Mouse (Mus musculus): ENCODE results near the gene Dgke. TPM values are rescaled to one million over a fixed set of nuclear protein-coding genes. Genes with fewer than 3 reads are reported as not detected.
"Not testable (repeated sequence)": the region's sequence is repeated elsewhere in the genome, so short reads cannot be mapped to it uniquely, and the experiment has no call there.

The Dgke gene
- polyA plus RNA-seq, 1 experiment from 2014 or later, result 0.68 TPM

DNA sequence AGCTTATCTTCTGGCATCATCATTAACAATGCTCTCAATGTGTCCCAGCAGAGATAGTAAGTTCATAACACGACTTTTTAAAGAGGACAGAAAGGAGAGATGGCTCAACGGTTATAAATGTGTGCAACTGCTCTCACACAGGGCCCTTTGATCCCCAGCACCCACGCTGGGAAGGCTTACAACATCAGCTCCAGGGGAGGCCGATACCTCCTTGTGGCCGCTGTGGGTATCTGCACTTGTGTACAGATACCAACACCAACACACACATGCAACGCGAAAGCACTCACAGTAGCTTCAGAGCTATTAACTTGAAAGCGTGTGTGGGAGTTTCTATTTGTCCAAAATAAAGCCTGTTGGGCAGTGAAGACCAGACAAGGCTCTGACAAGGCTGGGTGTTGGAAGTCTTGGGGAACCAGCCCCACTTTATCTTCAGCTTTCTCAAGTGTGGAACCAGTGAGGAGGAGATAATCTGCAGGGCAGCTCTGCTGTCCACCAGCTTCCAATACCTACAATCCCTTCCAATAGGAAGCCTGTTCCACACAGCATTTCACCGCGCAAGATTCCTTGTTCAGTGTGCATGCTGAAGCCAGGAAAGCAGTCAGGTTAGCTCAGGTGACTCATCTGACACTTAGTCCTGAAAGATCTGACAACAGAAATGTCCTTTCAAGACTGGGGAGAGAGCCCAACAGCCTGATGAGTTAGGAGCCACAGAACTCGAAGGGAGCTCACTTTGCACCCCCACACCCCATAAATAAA, 8.0 kb downstream of the Dgke start:
- Histone ChIP-seq H3K27me3 (ENCODE audit: control insufficient read depth, insufficient read depth, low read depth, low read length) (no peaks in the 10 kb centered on the region), H3K27ac (ENCODE audit: low read length) (no peak overlapping the region), H3K9me3 (replicated peaks; ENCODE audit: control insufficient read depth, low read length) (no peaks in the 10 kb centered on the region), H3K4me1 (ENCODE audit: control insufficient read depth, low read depth, low read length) (peaks cover 19% of the 10 kb centered on the region), H3K9ac (ENCODE audit: low read depth, low read length) (no peak overlapping the region), H3K4me3 (ENCODE audit: low read depth, low read length) (no peak overlapping the region), H3K36me3 (ENCODE audit: control insufficient read depth, insufficient read depth) (no peaks in the 10 kb centered on the region), H3K4me2 (ENCODE audit: low read depth, low read length) (no peak overlapping the region)
- no peak for ATAC-seq (ENCODE audit: low read depth)
- WGBS (ENCODE audit: insufficient replicate concordance), result 64% methylated on average over 11 of the region's 11 CpGs

DNA sequence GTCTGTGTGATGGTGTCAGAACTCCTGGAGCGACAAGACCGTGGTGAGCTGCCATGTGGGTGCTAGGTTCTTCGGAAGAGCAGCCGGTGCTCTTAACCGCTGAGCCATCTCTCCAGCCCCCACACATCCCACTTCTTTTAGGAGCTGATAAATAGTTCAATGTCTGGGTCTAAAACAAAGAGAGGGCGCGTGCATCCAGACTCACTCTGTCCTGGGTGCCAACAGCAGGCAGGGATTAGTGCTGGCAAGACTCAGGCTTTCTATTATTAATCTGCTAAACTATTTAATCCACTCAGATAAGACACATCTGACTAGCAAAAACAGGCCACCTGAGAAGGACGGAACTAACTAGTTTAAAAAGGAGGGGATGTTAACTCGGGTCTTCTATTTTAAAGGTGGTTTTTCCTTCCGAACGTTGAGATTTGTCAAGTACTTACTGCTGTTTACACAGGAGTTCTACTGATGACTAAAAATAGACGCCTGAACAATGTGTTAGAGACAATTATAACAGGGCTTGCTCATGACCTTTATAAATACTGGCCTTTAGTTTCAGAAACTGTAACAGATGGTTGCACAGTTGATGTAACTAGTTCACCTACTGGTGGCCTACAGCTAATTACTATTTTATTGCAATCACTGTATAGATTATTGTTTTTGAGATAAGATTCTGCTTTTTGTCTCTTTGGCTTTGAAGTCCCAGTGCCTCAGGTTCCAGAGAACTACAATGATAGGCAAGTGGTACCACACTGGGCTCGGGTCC, 10.5 kb downstream of the Dgke start:
- no peak overlapping the region for H3K27ac ChIP-seq (ENCODE audit: low read length)
- peaks cover 19% of the 10 kb centered on the region for H3K4me1 ChIP-seq (ENCODE audit: control insufficient read depth, low read depth, low read length)
- ATAC-seq (ENCODE audit: low read depth), result no peak
- H3K9me3 ChIP-seq (replicated peaks; ENCODE audit: control insufficient read depth, low read length), result no peaks in the 10 kb centered on the region
- H3K9ac ChIP-seq (ENCODE audit: low read depth, low read length), result no peak overlapping the region
- no peaks in the 10 kb centered on the region for H3K27me3 ChIP-seq (ENCODE audit: control insufficient read depth, insufficient read depth, low read depth, low read length)
- no peak overlapping the region for H3K4me2 ChIP-seq (ENCODE audit: low read depth, low read length)
- 77% methylated on average over 13 of the region's 13 CpGs for WGBS (ENCODE audit: insufficient replicate concordance)
- H3K36me3 ChIP-seq (ENCODE audit: control insufficient read depth, insufficient read depth), result no peaks in the 10 kb centered on the region
- no peak overlapping the region for H3K4me3 ChIP-seq (ENCODE audit: low read depth, low read length)

DNA sequence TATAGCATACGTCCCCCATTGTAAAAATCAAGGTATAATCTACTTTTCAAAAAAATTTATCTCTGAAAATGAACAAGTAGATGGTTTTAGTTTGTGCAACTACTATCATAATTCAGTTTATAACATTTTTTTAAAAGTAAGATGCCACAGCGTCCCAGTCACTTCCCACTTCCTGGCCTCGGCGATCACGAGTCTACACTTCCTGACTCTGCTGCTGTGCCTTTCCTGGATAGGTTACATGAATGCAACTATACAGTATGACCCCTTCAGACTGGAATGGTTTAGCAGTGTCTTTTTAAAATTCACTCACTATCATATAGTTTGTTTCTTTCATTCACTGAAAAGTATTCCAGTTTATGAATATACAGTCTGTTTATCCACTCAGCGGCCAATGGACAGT, 14.9 kb downstream of the Dgke start:
- Histone ChIP-seq H3K36me3 (ENCODE audit: control insufficient read depth, insufficient read depth) (no peaks in the 10 kb centered on the region), H3K4me2 (ENCODE audit: low read depth, low read length) (no peak overlapping the region), H3K27me3 (ENCODE audit: control insufficient read depth, insufficient read depth, low read depth, low read length) (no peaks in the 10 kb centered on the region), H3K9ac (ENCODE audit: low read depth, low read length) (no peak overlapping the region), H3K4me1 (ENCODE audit: control insufficient read depth, low read depth, low read length) (no peaks in the 10 kb centered on the region), H3K9me3 (replicated peaks; ENCODE audit: control insufficient read depth, low read length) (no peaks in the 10 kb centered on the region), H3K27ac (ENCODE audit: low read length) (no peak overlapping the region), H3K4me3 (ENCODE audit: low read depth, low read length) (no peak overlapping the region)
- ATAC-seq (ENCODE audit: low read depth), result no peak
- WGBS (ENCODE audit: insufficient replicate concordance), result 54% methylated on average over 6 of the region's 6 CpGs

DNA sequence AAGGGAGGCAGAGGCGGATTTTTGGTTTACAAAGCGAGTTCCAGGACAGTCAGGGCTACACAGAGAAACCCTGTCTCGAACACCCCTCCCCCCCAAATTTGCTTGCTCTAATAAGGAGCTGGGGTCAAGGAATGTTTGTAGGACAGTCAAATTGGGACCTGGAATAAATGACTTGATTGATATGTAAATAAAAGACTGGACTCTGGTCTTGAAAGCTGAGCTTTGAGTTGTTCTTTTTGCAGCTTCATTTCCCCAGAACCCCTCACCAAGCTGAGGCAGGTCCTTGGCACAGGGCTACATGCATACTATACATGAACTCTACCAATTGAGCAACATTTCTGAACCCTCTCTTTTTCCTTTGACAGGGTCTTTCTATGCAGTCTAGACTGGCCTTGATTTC, 20.6 kb downstream of the Dgke start:
- no peaks in the 10 kb centered on the region for H3K9me3 ChIP-seq (replicated peaks; ENCODE audit: control insufficient read depth, low read length)
- no peak overlapping the region for H3K9ac ChIP-seq (ENCODE audit: low read depth, low read length)

DNA sequence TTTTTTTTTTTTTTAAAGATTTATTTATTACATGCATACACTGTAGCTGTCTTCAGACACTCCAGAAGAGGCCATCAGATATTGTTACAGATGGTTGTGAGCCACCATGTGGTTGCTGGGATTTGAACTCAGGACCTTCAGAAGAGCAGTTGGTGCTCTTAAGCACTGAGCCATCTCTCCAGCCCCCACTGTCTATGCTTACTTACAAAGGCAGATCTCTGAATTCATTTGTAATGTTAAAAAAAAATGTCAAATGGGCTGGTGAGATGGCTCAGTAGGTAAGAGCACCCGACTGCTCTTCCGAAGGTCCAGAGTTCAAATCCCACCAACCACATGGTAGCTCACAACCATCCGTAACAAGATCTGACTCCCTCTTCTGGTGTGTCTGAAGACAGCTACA, 21.1 kb downstream of the Dgke start:
- not testable (repeated sequence) for H3K27me3 ChIP-seq (ENCODE audit: control insufficient read depth, insufficient read depth, low read depth, low read length); H3K27ac ChIP-seq (ENCODE audit: low read length); ATAC-seq (ENCODE audit: low read depth)

More for the DNA sequence above, 20.6 kb downstream of the Dgke start:
- WGBS (ENCODE audit: insufficient replicate concordance), result 60% methylated on average over 3 of the region's 3 CpGs
- H3K4me3 ChIP-seq (ENCODE audit: low read depth, low read length), result no peak overlapping the region
- no peaks in the 10 kb centered on the region for H3K4me1 ChIP-seq (ENCODE audit: control insufficient read depth, low read depth, low read length)
- no peak overlapping the region for H3K27ac ChIP-seq (ENCODE audit: low read length)
- no peak overlapping the region for H3K4me2 ChIP-seq (ENCODE audit: low read depth, low read length)
- ATAC-seq (ENCODE audit: low read depth), result no peak
- H3K27me3 ChIP-seq (ENCODE audit: control insufficient read depth, insufficient read depth, low read depth, low read length), result no peaks in the 10 kb centered on the region
- H3K36me3 ChIP-seq (ENCODE audit: control insufficient read depth, insufficient read depth), result no peaks in the 10 kb centered on the region

DNA sequence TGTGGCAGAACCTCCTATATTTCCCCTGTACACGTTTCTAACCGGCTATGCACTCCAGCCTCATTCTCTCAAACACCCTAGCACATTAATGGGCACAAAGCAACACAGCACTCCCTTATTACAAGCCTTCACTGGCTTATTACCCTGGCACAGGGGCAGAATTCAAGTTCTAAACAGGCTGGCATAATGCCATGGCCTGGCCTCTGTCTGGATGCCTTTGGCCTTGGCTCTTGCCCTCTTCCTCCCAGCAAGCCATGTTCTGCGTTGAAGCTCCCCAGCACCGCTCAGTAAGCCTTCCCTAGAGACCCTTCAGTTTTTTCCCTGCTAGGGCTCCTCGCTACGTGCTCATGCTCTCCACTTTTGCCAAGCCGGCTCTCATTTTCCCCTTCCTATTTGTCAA, 23.6 kb downstream of the Dgke start:
- Histone ChIP-seq H3K4me2 (ENCODE audit: low read depth, low read length) (no peak overlapping the region), H3K9me3 (replicated peaks; ENCODE audit: control insufficient read depth, low read length) (no peaks in the 10 kb centered on the region), H3K27ac (ENCODE audit: low read length) (no peak overlapping the region), H3K4me1 (ENCODE audit: control insufficient read depth, low read depth, low read length) (no peaks in the 10 kb centered on the region), H3K27me3 (ENCODE audit: control insufficient read depth, insufficient read depth, low read depth, low read length) (no peaks in the 10 kb centered on the region), H3K9ac (ENCODE audit: low read depth, low read length) (no peak overlapping the region), H3K36me3 (ENCODE audit: control insufficient read depth, insufficient read depth) (no peaks in the 10 kb centered on the region), H3K4me3 (ENCODE audit: low read depth, low read length) (no peak overlapping the region)
- WGBS (ENCODE audit: insufficient replicate concordance), result 75% methylated on average over 7 of the region's 7 CpGs
- ATAC-seq (ENCODE audit: low read depth), result no peak

More for the DNA sequence above, 21.1 kb downstream of the Dgke start:
- H3K9me3 ChIP-seq (replicated peaks; ENCODE audit: control insufficient read depth, low read length); H3K36me3 ChIP-seq (ENCODE audit: control insufficient read depth, insufficient read depth); H3K4me2 ChIP-seq (ENCODE audit: low read depth, low read length); H3K4me3 ChIP-seq (ENCODE audit: low read depth, low read length); H3K4me1 ChIP-seq (ENCODE audit: control insufficient read depth, low read depth, low read length); H3K9ac ChIP-seq (ENCODE audit: low read depth, low read length): not testable (repeated sequence)
- 94% methylated on average over 3 of the region's 3 CpGs for WGBS (ENCODE audit: insufficient replicate concordance)

DNA sequence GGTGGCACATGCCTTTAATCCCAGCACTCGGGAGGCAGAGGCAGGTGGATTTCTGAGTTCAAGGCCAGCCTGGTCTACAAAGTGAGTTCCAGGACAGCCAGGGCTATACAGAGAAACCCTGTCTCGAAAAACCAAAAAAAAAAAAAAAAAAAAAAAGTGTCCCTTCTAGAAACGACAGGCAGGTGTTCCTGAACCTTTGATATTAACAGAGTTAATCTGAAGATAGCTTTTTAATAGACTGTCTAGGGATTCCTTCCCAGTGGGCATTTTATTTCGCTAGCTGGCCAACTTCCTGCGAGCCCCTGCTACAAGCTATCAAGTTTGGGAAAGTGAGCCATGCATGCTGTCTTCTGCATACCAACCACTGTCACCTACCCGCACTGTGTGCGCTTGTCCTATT, 25.6 kb downstream of the Dgke start:
- H3K4me2 ChIP-seq (ENCODE audit: low read depth, low read length); H3K36me3 ChIP-seq (ENCODE audit: control insufficient read depth, insufficient read depth); H3K4me3 ChIP-seq (ENCODE audit: low read depth, low read length); ATAC-seq (ENCODE audit: low read depth); H3K27ac ChIP-seq (ENCODE audit: low read length); H3K9me3 ChIP-seq (replicated peaks; ENCODE audit: control insufficient read depth, low read length); H3K27me3 ChIP-seq (ENCODE audit: control insufficient read depth, insufficient read depth, low read depth, low read length); H3K9ac ChIP-seq (ENCODE audit: low read depth, low read length); H3K4me1 ChIP-seq (ENCODE audit: control insufficient read depth, low read depth, low read length): not testable (repeated sequence)
- 85% methylated on average over 6 of the region's 7 CpGs for WGBS (ENCODE audit: insufficient replicate concordance)

DNA sequence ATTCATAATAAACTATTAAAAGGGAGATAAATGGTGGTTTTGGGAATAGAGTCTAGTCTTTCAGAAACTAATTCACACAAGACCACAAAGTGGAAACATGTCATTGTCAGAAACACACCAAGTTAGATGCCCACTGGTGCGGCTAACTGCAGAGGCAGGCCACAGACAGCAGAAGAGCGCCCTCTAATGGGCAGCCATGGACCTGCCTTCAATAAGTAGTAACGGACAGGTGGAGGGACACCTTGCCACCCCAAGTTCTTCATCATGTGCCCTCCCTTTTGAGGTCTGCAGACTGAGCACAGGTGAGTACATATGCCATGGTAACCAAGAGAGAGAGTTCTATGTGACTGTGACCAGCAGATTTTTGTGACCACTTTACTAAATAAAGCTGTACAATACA, 27.3 kb downstream of the Dgke start:
- 13% methylated on average over 3 of the region's 3 CpGs for WGBS (ENCODE audit: insufficient replicate concordance)
- Histone ChIP-seq H3K4me1 (ENCODE audit: control insufficient read depth, low read depth, low read length) (no peaks in the 10 kb centered on the region), H3K4me3 (ENCODE audit: low read depth, low read length) (no peak overlapping the region), H3K4me2 (ENCODE audit: low read depth, low read length) (no peak overlapping the region), H3K36me3 (ENCODE audit: control insufficient read depth, insufficient read depth) (no peaks in the 10 kb centered on the region), H3K27ac (ENCODE audit: low read length) (no peak overlapping the region), H3K27me3 (ENCODE audit: control insufficient read depth, insufficient read depth, low read depth, low read length) (no peaks in the 10 kb centered on the region), H3K9me3 (replicated peaks; ENCODE audit: control insufficient read depth, low read length) (no peaks in the 10 kb centered on the region), H3K9ac (ENCODE audit: low read depth, low read length) (no peak overlapping the region)
- no peak for ATAC-seq (ENCODE audit: low read depth)

DNA sequence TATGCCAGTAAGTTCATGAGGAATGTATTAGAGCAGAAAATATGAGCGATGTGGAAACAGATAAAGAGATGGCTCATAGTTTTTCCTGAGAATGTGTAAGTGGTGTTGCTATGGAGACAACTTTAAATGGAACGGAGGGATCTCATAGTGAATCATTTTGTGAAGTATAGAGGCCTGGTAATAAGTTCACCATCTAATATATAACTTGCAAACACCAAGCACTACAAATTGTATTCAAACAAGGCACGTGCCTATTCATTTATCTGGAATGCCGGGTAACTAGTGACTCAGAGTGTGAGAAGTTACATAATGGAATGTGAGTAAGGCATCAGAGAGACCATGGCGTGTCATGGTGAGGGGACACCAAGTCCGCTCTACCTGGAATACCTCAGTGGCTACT, 28.2 kb downstream of the Dgke start:
- Histone ChIP-seq H3K4me2 (ENCODE audit: low read depth, low read length) (no peak overlapping the region), H3K9ac (ENCODE audit: low read depth, low read length) (no peak overlapping the region), H3K9me3 (replicated peaks; ENCODE audit: control insufficient read depth, low read length) (no peaks in the 10 kb centered on the region), H3K4me1 (ENCODE audit: control insufficient read depth, low read depth, low read length) (no peaks in the 10 kb centered on the region), H3K36me3 (ENCODE audit: control insufficient read depth, insufficient read depth) (no peaks in the 10 kb centered on the region), H3K27me3 (ENCODE audit: control insufficient read depth, insufficient read depth, low read depth, low read length) (no peaks in the 10 kb centered on the region), H3K27ac (ENCODE audit: low read length) (no peak overlapping the region), H3K4me3 (ENCODE audit: low read depth, low read length) (no peak overlapping the region)
- ATAC-seq (ENCODE audit: low read depth), result no peak
- WGBS (ENCODE audit: insufficient replicate concordance), result 83% methylated on average over 6 of the region's 6 CpGs

Measured in liver, embryonic 16.5 days (tissue).